Mouse (Mus musculus) CH12.LX (cell line): ENCODE results near the gene Pnmal2. TPM values are rescaled to one million over a fixed set of nuclear protein-coding genes. Genes with fewer than 3 reads are reported as not detected.
A peak's percentile ranks its signal among the peaks of the same experiment; 100 is the strongest.

ENCODE experiments used
- DNase-seq: peaks from one replicate; pipeline ENCODE4 v3.0.0-alpha.2; 2013; ENCODE audit errors: extremely low read depth
- H3K27ac ChIP-seq: 2 replicates; pipeline ENCODE4 v1.5.1; 2012; ENCODE audit warnings: low read depth, mild to moderate bottlenecking, control low read depth, moderate library complexity; ENCODE audit not compliant: insufficient read depth
- H3K27me3 ChIP-seq: replicated peaks from 2 replicates; pipeline ENCODE3; 2012; ENCODE audit warnings: inconsistent platforms
- H3K36me3 ChIP-seq, 2 experiments: replicated peaks in 1 of 2; 2 replicates each; pipeline versions ENCODE3 to v1.6.1; 2012; ENCODE audit warnings: inconsistent platforms in 1 of 2, low read length in 1 of 2, mild to moderate bottlenecking in 1 of 2, mixed read lengths in 1 of 2, moderate library complexity in 1 of 2; ENCODE audit not compliant: control insufficient read depth in 1 of 2, insufficient read depth in 1 of 2
- H3K4me1 ChIP-seq, 2 experiments: 2 replicates each; pipeline ENCODE4 v1.6.1; 2012; ENCODE audit warnings: inconsistent platforms in 1 of 2, moderate library complexity in 1 of 2; ENCODE audit not compliant: insufficient read depth in 2 of 2, control insufficient read depth in 1 of 2
- H3K4me2 ChIP-seq: 2 replicates; pipeline ENCODE4 v1.6.1; 2012; ENCODE audit warnings: low read depth, mild to moderate bottlenecking, control low read depth; ENCODE audit not compliant: poor library complexity, insufficient read depth, severe bottlenecking
- H3K4me3 ChIP-seq, 3 experiments: fragments of 150-350 bp in 1 of 3; sonication (generic) in 1 of 3; replicated peaks in 1 of 3; 2 replicates each; pipeline versions ENCODE3 to v1.5.1; 2011 to 2012; ENCODE audit warnings: low read depth in 2 of 3, low read length in 2 of 3, mild to moderate bottlenecking in 2 of 3, moderate library complexity in 2 of 3, control low read depth in 1 of 3, improper control_type of control experiment in 1 of 3, inconsistent platforms in 1 of 3, mixed read lengths in 1 of 3; ENCODE audit not compliant: poor library complexity in 1 of 3
- H3K79me2 ChIP-seq: replicated peaks from 2 replicates; pipeline ENCODE4 v1.6.1; 2012; ENCODE audit warnings: mild to moderate bottlenecking, moderate library complexity; ENCODE audit not compliant: control insufficient read depth, poor library complexity, insufficient read depth, severe bottlenecking; ENCODE audit errors: extremely low read depth
- H3K9ac ChIP-seq: 2 replicates; pipeline ENCODE4 v1.6.1; 2012; ENCODE audit warnings: low read depth, mild to moderate bottlenecking, control low read depth, moderate library complexity; ENCODE audit not compliant: insufficient read depth
- H3K9me3 ChIP-seq: replicated peaks from 2 replicates; pipeline ENCODE3; 2012; ENCODE audit warnings: low read length, inconsistent platforms, mixed read lengths
- BHLHE40 ChIP-seq: IDR thresholded peaks from 2 replicates; pipeline ENCODE4 v1.6.1; 2011; ENCODE audit warnings: mild to moderate bottlenecking, low read depth, low read length, improper control_type of control experiment
- CHD2 ChIP-seq: IDR thresholded peaks from 2 replicates; pipeline ENCODE4 v1.6.1; 2011; ENCODE audit warnings: low read length, improper control_type of control experiment
- E2F4 ChIP-seq: IDR thresholded peaks from 2 replicates; pipeline ENCODE4 v1.6.1; 2011; ENCODE audit warnings: low read depth, low read length, improper control_type of control experiment; ENCODE audit not compliant: insufficient replicate concordance
- ELF1 ChIP-seq: IDR thresholded peaks from 2 replicates; pipeline ENCODE4 v1.6.1; 2014; ENCODE audit warnings: low read depth, mild to moderate bottlenecking, inconsistent platforms, low read length, improper control_type of control experiment
- GABPA ChIP-seq: IDR thresholded peaks from 2 replicates; pipeline ENCODE4 v1.6.1; 2012; ENCODE audit warnings: low read depth, low read length, improper control_type of control experiment, inconsistent platforms; ENCODE audit not compliant: insufficient replicate concordance
- HCFC1 ChIP-seq: IDR thresholded peaks from 2 replicates; pipeline ENCODE4 v1.6.1; 2012; ENCODE audit warnings: low read depth, mild to moderate bottlenecking, inconsistent platforms, low read length, improper control_type of control experiment
- KAT2A ChIP-seq: IDR thresholded peaks from 2 replicates; pipeline ENCODE4 v1.6.1; 2012; ENCODE audit warnings: low read length, improper control_type of control experiment, inconsistent platforms; ENCODE audit not compliant: insufficient replicate concordance
- MAFK ChIP-seq: IDR thresholded peaks from 2 replicates; pipeline ENCODE4 v1.6.1; 2011; ENCODE audit warnings: low read length, improper control_type of control experiment; ENCODE audit not compliant: insufficient replicate concordance
- MAX ChIP-seq: IDR thresholded peaks from 2 replicates; pipeline ENCODE4 v1.6.1; 2011; ENCODE audit warnings: low read length, improper control_type of control experiment
- MAZ ChIP-seq: IDR thresholded peaks from 2 replicates; pipeline ENCODE4 v1.6.1; 2012; ENCODE audit warnings: low read depth, mild to moderate bottlenecking, inconsistent platforms, low read length, improper control_type of control experiment, moderate library complexity
- MYC ChIP-seq: IDR thresholded peaks from 2 replicates; pipeline ENCODE4 v1.6.1; 2011; ENCODE audit warnings: low read depth, mild to moderate bottlenecking, improper control_type of control experiment, low read length
- RCOR1 ChIP-seq: conservative IDR thresholded peaks from 2 replicates; pipeline ENCODE4 v1.6.1; 2012; ENCODE audit warnings: low read depth, mild to moderate bottlenecking, inconsistent platforms, low read length, improper control_type of control experiment
- SIN3A ChIP-seq: IDR thresholded peaks from 2 replicates; pipeline ENCODE4 v1.6.1; 2012; ENCODE audit warnings: low read length, improper control_type of control experiment, inconsistent platforms
- SMC3 ChIP-seq: IDR thresholded peaks from 2 replicates; pipeline ENCODE4 v1.6.1; 2011; ENCODE audit warnings: low read depth, low read length, improper control_type of control experiment
- TBP ChIP-seq: conservative IDR thresholded peaks from 2 replicates; pipeline ENCODE4 v1.6.1; 2011; ENCODE audit warnings: low read depth, low read length, improper control_type of control experiment
- TCF12 ChIP-seq: IDR thresholded peaks from 2 replicates; pipeline ENCODE4 v1.6.1; 2014; ENCODE audit warnings: low read depth, mild to moderate bottlenecking, inconsistent platforms, low read length, improper control_type of control experiment
- UBTF ChIP-seq: IDR thresholded peaks from 2 replicates; pipeline ENCODE4 v1.6.1; 2012; ENCODE audit warnings: low read depth, mild to moderate bottlenecking, inconsistent platforms, low read length, improper control_type of control experiment, moderate library complexity
- USF1 ChIP-seq: IDR thresholded peaks from 2 replicates; pipeline ENCODE4 v1.6.1; 2014; ENCODE audit warnings: low read depth, mild to moderate bottlenecking, inconsistent platforms, low read length, improper control_type of control experiment
- ZC3H11A ChIP-seq: IDR thresholded peaks from 2 replicates; pipeline ENCODE4 v1.6.1; 2012; ENCODE audit warnings: low read depth, mild to moderate bottlenecking, inconsistent platforms, low read length, improper control_type of control experiment
- ZMIZ1 ChIP-seq: IDR thresholded peaks from 2 replicates; pipeline ENCODE4 v1.6.1; 2012; ENCODE audit warnings: low read depth, mild to moderate bottlenecking, inconsistent platforms, low read length, improper control_type of control experiment
- ZNF384 ChIP-seq: IDR thresholded peaks from 2 replicates; pipeline ENCODE4 v1.6.1; 2012; ENCODE audit warnings: low read depth, low read length, improper control_type of control experiment, inconsistent platforms
- dilution Hi-C: fragments of 300-500 bp; cut with MboI; formaldehyde crosslinking; loops from 2 replicates; pipeline ENCODE4 v1.14.3; 2020; ENCODE audit warnings: low sequenced_read_pairs; ENCODE audit not compliant: extremely low pct_unique_long_range_greater_than_20kb, extremely low pct_ligation_motif_present
- in situ Hi-C: fragments of 300-500 bp; cut with MboI; formaldehyde crosslinking; loops from 3 replicates; pipeline ENCODE4 v1.14.3; 2019; ENCODE audit warnings: low sequenced_read_pairs, low pct_ligation_motif_present, low pct_unique_long_range_greater_than_20kb, mixed read lengths
- polyA plus RNA-seq: library from polyadenylated mRNA; unstranded; fragments of >175 nt; gene quantifications from 2 replicates; pipeline ENCODE4 v1.2.1, GENCODE M21; 2012; ENCODE audit warnings: low read depth; ENCODE audit not compliant: insufficient read length
- total RNA-seq, 2 experiments: library from RNA; depleted of rRNA; stranded (reverse); fragments of 300-350 nt in 1 of 2; fragments of >200 nt in 1 of 2; gene quantifications; 2 replicates each; pipeline ENCODE4 v1.2.3; 2012 to 2014

The Pnmal2 gene
- total and polyA plus RNA-seq, 3 experiments = 0.09 to 0.38 TPM; not detected in 1

DNA sequence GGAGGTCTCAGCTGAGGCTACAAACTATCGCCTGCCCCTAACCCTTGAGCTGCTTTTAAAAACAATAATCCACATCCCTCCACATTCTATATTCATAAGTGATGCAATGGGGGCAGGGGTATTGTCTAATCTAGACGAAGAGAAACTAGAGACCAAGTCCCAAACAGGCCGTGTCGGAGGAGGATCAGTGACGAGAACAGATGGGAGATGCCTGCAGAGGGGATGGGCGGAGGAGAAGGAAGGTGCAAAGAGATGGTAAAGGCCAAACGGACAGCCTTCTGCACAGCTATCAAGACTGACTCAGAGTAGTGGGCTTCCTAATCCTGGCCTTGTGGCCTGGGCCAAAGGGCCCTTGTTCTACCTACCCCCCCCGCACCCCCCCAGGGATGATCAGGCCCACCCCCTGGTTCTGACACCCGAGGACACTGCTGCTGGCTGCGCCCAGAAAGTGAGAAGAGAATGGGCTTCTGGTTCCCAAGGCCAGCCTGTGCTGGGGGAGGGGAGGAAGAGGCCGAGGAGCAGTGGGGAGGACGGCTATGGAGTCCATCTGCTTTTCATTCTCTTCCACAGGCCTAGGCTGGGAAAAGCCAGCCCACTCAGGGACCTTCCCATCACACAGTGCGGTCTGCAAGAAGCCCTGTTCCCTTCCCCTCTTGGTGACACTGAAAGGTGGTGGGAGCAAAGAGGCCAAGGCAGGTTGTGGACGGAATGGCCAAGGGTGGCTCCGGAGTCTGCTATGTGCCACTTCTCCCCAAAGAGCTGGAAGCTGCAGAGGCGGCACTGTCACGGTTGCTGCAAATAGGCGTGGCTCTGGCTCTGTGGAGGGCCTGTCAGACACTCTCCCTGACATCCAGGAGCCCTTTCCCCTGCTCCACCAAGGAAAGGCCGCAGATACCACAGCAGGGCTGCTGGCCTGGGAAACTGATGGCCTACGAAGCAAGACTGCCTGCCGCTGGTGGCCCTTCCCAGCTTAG, 23.4 kb upstream of the Pnmal2 start:
- in situ Hi-C loops = no loop called here
- peaks cover 7 to 34% of the 10 kb centered on the region in 2 experiments for H3K4me1 ChIP-seq
- H3K9me3 ChIP-seq = no peaks in the 10 kb centered on the region
- no peak overlapping the region for H3K9ac ChIP-seq
- H3K27me3 ChIP-seq = no peaks in the 10 kb centered on the region
- peaks cover 43 to 64% of the 10 kb centered on the region in 2 experiments for H3K36me3 ChIP-seq
- H3K4me3 ChIP-seq = no peak overlapping the region
- dilution Hi-C loops = no loop called here
- no peak for DNase-seq
- peaks cover 41% of the 10 kb centered on the region for H3K79me2 ChIP-seq
- no peak overlapping the region for H3K4me2 ChIP-seq
- no peak for TF ChIP-seq ELF1
- no peak for TF ChIP-seq MAX
- no peak for TF ChIP-seq CHD2
- no peak for TF ChIP-seq TBP
- TF ChIP-seq TCF12 = no peak
- no peak overlapping the region for H3K27ac ChIP-seq

DNA sequence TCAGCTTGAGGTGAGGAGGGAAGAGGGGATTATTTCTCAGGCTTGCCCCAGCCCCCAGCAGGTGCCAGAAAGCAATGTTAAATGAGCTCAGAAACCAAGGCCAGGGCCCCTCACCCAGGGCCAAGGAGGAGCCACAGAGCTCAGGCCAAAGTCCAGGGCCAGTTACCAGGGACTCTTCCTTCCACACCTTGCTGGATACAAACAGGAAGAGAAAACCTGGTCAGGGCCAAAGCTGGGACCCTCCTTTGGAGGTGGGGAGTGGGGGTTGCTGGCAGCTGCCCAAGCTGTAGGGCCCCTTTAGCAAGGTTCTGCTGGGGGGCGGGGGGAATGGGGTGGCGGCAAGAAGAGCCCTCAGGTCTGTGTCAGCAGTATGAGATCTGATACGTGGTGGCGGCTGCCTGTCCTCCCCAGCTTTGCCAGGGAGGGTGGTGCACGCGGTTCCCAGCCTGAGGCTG, 22.6 kb upstream of the Pnmal2 start:
- no peak overlapping the region for H3K9ac ChIP-seq
- H3K36me3 ChIP-seq = peaks cover 35 to 56% of the 10 kb centered on the region in 2 experiments
- in situ Hi-C loops (no loop called here), dilution Hi-C loops (no loop called here)
- H3K27me3 ChIP-seq = no peaks in the 10 kb centered on the region
- H3K4me1 ChIP-seq = peaks cover 7 to 34% of the 10 kb centered on the region in 2 experiments
- H3K4me2 ChIP-seq = peak overlapping the region; percentile 70; the same call in 1 of the 2 replicates
- no peaks in the 10 kb centered on the region for H3K9me3 ChIP-seq
- TF ChIP-seq ZMIZ1 (no peak), MAFK (no peak), MAZ (no peak), SIN3A (no peak)
- H3K4me3 ChIP-seq = no peak overlapping the region
- no peak for DNase-seq
- no peak overlapping the region for H3K27ac ChIP-seq
- H3K79me2 ChIP-seq = peaks cover 41% of the 10 kb centered on the region

GRCm38 (mm10) chr7:16922360-16922973, 22.0 kb upstream of the Pnmal2 start:
- Histone ChIP-seq H3K79me2 (peaks cover 41% of the 10 kb centered on the region), H3K9me3 (no peaks in the 10 kb centered on the region), H3K9ac (peak overlapping the region; percentile 92), H3K4me3 (peak overlapping the region; percentile 62 to 93 (median 78)), H3K36me3 (peaks cover 29 to 50% of the 10 kb centered on the region in 2 experiments), H3K27me3 (no peaks in the 10 kb centered on the region), H3K27ac (no peak overlapping the region), H3K4me1 (peaks cover 7 to 34% of the 10 kb centered on the region in 2 experiments), H3K4me2 (peak overlapping the region; percentile 70)
- DNase-seq = no peak
- TF ChIP-seq ZNF384 = no peak
- TF ChIP-seq E2F4 = no peak
- TF ChIP-seq ZC3H11A = no peak
- no peak for TF ChIP-seq MYC
- TF ChIP-seq RCOR1 = no peak
- no peak for TF ChIP-seq HCFC1
- no peak for TF ChIP-seq BHLHE40
- no peak for TF ChIP-seq USF1
- no peak for TF ChIP-seq UBTF
- no peak for TF ChIP-seq GABPA
- no peak for TF ChIP-seq TCF12
- no peak for TF ChIP-seq KAT2A
- TF ChIP-seq TBP = no peak
- TF ChIP-seq SIN3A = no peak
- TF ChIP-seq SMC3 = no peak
- in situ Hi-C loops (no loop called here), dilution Hi-C loops (no loop called here)
